Mouse (Mus musculus): Measurements from ENCODE around the gene Slc35f6.

DNA sequence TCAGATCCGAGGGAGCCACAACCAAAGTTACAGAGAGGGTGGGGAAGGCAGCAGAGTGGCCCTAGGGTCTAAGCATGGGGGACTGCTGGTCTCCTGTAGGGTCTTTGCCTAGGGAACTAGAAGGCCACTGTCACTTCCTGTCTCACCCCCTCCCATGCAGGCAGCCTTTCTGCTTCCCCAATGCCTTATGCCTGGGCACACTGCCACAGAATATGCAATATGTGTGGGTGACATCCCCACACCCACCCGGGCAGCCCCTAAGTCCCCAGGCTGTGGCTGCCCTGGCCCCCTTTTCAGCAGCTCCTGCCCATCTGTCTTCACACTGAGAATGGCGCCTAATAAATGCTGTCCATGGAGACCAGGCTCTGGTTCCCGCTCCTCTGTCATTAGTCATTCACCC lies 22.8 kb upstream of the Slc35f6 start:
- no peak for TF ChIP-seq POLR2A (IDR thresholded peaks at IDR 0.05; ENCODE audit: insufficient read length, low read depth)
- TF ChIP-seq TCF3 (IDR thresholded peaks at IDR 0.05; ENCODE audit: insufficient read length, low read depth) = no peak
- no peak for TF ChIP-seq POLR2AphosphoS2 (IDR thresholded peaks at IDR 0.05; ENCODE audit: insufficient read length, low read depth)
- TF ChIP-seq MAX (IDR thresholded peaks at IDR 0.05; ENCODE audit: low read depth) = no peak
- no peak for TF ChIP-seq CEBPB (IDR thresholded peaks at IDR 0.05; ENCODE audit: insufficient read depth, poor library complexity, severe bottlenecking)
- TF ChIP-seq TCF12 (IDR thresholded peaks at IDR 0.05; ENCODE audit: insufficient read depth, poor library complexity, severe bottlenecking) = no peak
- TF ChIP-seq MYOG (IDR thresholded peaks at IDR 0.05; ENCODE audit: control insufficient read depth in 1 of 3, insufficient read depth in 1 of 3, insufficient read length in 2 of 3, low read depth in 2 of 3) = no peak
- TF ChIP-seq E2F4 (IDR thresholded peaks at IDR 0.05; ENCODE audit: insufficient read depth) = no peak
- TF ChIP-seq REST (IDR thresholded peaks at IDR 0.05; ENCODE audit: insufficient read depth, insufficient read length) = no peak
